Comparison of ENCODE assay signal across 9 mouse cellular contexts in genomic region chr4:44633694-44634524, GRCm38 (mm10).
DNase-seq lines count a peak whose midpoint lies in the region; ATAC-seq and TF ChIP-seq lines count a peak whose summit lies in the region.
"Had no signal": no experiment of that assay in that cellular context is flagged by ENCODE, and none has a peak within 500 bp of the region (broad histone marks: within the 10 kb centered on the region; RNA-seq: fewer than 3 reads in every experiment).

No protein-coding gene starts in this region.

- no peak for TF ChIP-seq POLR2A in brain, embryonic 14.5 days (IDR thresholded peaks at IDR 0.05; ENCODE audit: borderline replicate concordance, extremely low read depth, insufficient read depth, insufficient read length, poor library complexity, severe bottlenecking)

- H3K4me1 ChIP-seq in hindbrain, embryonic 15.5 days (replicated peaks), result peaks cover 4% of the 10 kb centered on the region; the same call in 1 of the 2 replicates
- H3K4me1 ChIP-seq in hindbrain, embryonic 12.5 days, result 0 out of 2 replicates have a peak, but pooled peaks cover 9% of the 10 kb centered on the region
- H3K4me1 ChIP-seq in liver, embryonic 13.5 days (replicated peaks), result no peaks in the 10 kb centered on the region

- ATAC-seq in hindbrain, embryonic 15.5 days (ENCODE audit: low FRiP score, low read depth), result 0 out of 2 replicates have a peak, but pooled peaks have one; percentile 61
- ATAC-seq in hindbrain, embryonic 12.5 days (ENCODE audit: low FRiP score), result no peak
- ATAC-seq in liver, embryonic 13.5 days (ENCODE audit: low read depth), result no peak

- 28% methylated on average over 12 of the region's 12 CpGs for WGBS in hindbrain, embryonic 15.5 days
- WGBS in hindbrain, embryonic 12.5 days, result 27% methylated on average over 12 of the region's 12 CpGs
- 26% methylated on average over 12 of the region's 12 CpGs for WGBS in liver, embryonic 13.5 days (ENCODE audit: insufficient replicate concordance)

- no peaks in the 10 kb centered on the region for H3K9me3 ChIP-seq in hindbrain, embryonic 15.5 days
- H3K9me3 ChIP-seq in hindbrain, embryonic 12.5 days (replicated peaks), result no peaks in the 10 kb centered on the region
- no peaks in the 10 kb centered on the region for H3K9me3 ChIP-seq in liver, embryonic 13.5 days (replicated peaks)

- H3K27me3 ChIP-seq in hindbrain, embryonic 15.5 days, result no peaks in the 10 kb centered on the region
- no peaks in the 10 kb centered on the region for H3K27me3 ChIP-seq in hindbrain, embryonic 12.5 days
- no peaks in the 10 kb centered on the region for H3K27me3 ChIP-seq in liver, embryonic 13.5 days

- intact Hi-C loops in left cerebral cortex, postnatal 4 days (cut with DNase I), result no loop called here

- H3K4me3 ChIP-seq in hindbrain, embryonic 15.5 days, result no peak overlapping the region
- no peak overlapping the region for H3K4me3 ChIP-seq in hindbrain, embryonic 12.5 days
- no peak overlapping the region for H3K4me3 ChIP-seq in liver, embryonic 13.5 days (replicated peaks)

- no peaks in the 10 kb centered on the region for H3K36me3 ChIP-seq in hindbrain, embryonic 15.5 days
- no peaks in the 10 kb centered on the region for H3K36me3 ChIP-seq in hindbrain, embryonic 12.5 days
- H3K36me3 ChIP-seq in liver, embryonic 13.5 days, result no peaks in the 10 kb centered on the region

- no peak overlapping the region for H3K4me2 ChIP-seq in hindbrain, embryonic 15.5 days
- H3K4me2 ChIP-seq in hindbrain, embryonic 12.5 days (replicated peaks), result no peak overlapping the region
- peak overlapping the region; percentile 26; the same call in 1 of the 2 replicates for H3K4me2 ChIP-seq in liver, embryonic 13.5 days

- TF ChIP-seq CTCF in brain, embryonic 14.5 days (IDR thresholded peaks at IDR 0.05; ENCODE audit: borderline replicate concordance, extremely low read depth, insufficient read depth, insufficient read length), result no peak

- peak; percentile 34 for DNase-seq in brain, embryonic 14.5 days (ENCODE audit: low read depth)
- DNase-seq in gastrocnemius, postnatal 10 days, result peak; percentile 50
- DNase-seq in liver, embryonic 13.5 days, result no peak
- no peak for DNase-seq in adrenal gland, postnatal 36 days
- DNase-seq in left cerebral cortex, postnatal 4 days, result no peak
- no peak for DNase-seq in urinary bladder, postnatal 10 days (ENCODE audit: low spot score)
- DNase-seq: thymus, postnatal 4 days had no signal

- H3K9ac ChIP-seq in hindbrain, embryonic 15.5 days, result no peak overlapping the region
- no peak overlapping the region for H3K9ac ChIP-seq in hindbrain, embryonic 12.5 days
- no peak overlapping the region for H3K9ac ChIP-seq in liver, embryonic 13.5 days

- no peak overlapping the region for H3K27ac ChIP-seq in hindbrain, embryonic 15.5 days (replicated peaks)
- H3K27ac ChIP-seq in hindbrain, embryonic 12.5 days, result no peak overlapping the region
- H3K27ac ChIP-seq in liver, embryonic 13.5 days, result no peak overlapping the region

Comparison
In these comparisons a context has a peak if more than half of its experiments do, and no peak if none do; other contexts are left out.
1. DNase-seq: peak in brain, embryonic 14.5 days (single experiment) and gastrocnemius, postnatal 10 days (single experiment); none in liver, embryonic 13.5 days (single experiment), adrenal gland, postnatal 36 days (0 of 2), left cerebral cortex, postnatal 4 days (single experiment) and urinary bladder, postnatal 10 days (single experiment).